Mouse (Mus musculus) myocyte (in vitro differentiated cells): Measurements from ENCODE around the gene A030005K14Rik. TPM values are rescaled to one million over a fixed set of nuclear protein-coding genes. Genes with fewer than 3 reads are reported as not detected.

ENCODE experiments used
- H3K27me3 ChIP-seq: one replicate; pipeline ENCODE4 v1.6.1; 2011; ENCODE audit not compliant: control insufficient read depth, insufficient read depth, insufficient read length
- H3K36me3 ChIP-seq: one replicate; pipeline ENCODE4 v1.6.1; 2011; ENCODE audit not compliant: control insufficient read depth, insufficient read depth
- H3K4me2 ChIP-seq: one replicate; pipeline ENCODE4 v1.6.1; 2011; ENCODE audit warnings: low read depth, control low read depth
- H3K4me3 ChIP-seq: one replicate; pipeline ENCODE4 v1.5.1; 2011; ENCODE audit warnings: mild to moderate bottlenecking, control low read depth, moderate library complexity
- H3K79me2 ChIP-seq: one replicate; pipeline ENCODE4 v1.6.1; 2011; ENCODE audit not compliant: control insufficient read depth, insufficient read depth
- H3ac ChIP-seq: one replicate; pipeline ENCODE4 v1.6.1; 2011; ENCODE audit not compliant: control insufficient read depth, insufficient read length
- CEBPB ChIP-seq: IDR thresholded peaks from 2 replicates; pipeline ENCODE4 v1.6.1; 2011; ENCODE audit warnings: mild to moderate bottlenecking, moderate library complexity; ENCODE audit not compliant: poor library complexity, insufficient read depth, severe bottlenecking
- E2F4 ChIP-seq: IDR thresholded peaks from one replicate; pipeline ENCODE4 v1.6.1; 2011; ENCODE audit warnings: mild to moderate bottlenecking, control low read depth, moderate library complexity; ENCODE audit not compliant: insufficient read depth
- MAX ChIP-seq: IDR thresholded peaks from one replicate; pipeline ENCODE4 v1.6.1; 2011; ENCODE audit warnings: low read depth, mild to moderate bottlenecking, control low read depth
- MYOD1 ChIP-seq, 3 experiments: IDR thresholded peaks; one replicate each; pipeline ENCODE4 v1.6.1; 2011; ENCODE audit warnings: control low read depth in 2 of 3, low read depth in 2 of 3, mild to moderate bottlenecking in 2 of 3, moderate library complexity in 1 of 3; ENCODE audit not compliant: insufficient read length in 2 of 3, control insufficient read depth in 1 of 3
- MYOG ChIP-seq, 3 experiments: IDR thresholded peaks; one replicate each; pipeline ENCODE4 v1.6.1; 2011; ENCODE audit warnings: control low read depth in 2 of 3, low read depth in 2 of 3, mild to moderate bottlenecking in 2 of 3; ENCODE audit not compliant: insufficient read length in 2 of 3, control insufficient read depth in 1 of 3, insufficient read depth in 1 of 3
- POLR2A ChIP-seq: IDR thresholded peaks from one replicate; pipeline ENCODE4 v1.6.1; 2011; ENCODE audit warnings: low read depth, mild to moderate bottlenecking, control low read depth, moderate library complexity; ENCODE audit not compliant: insufficient read length
- POLR2AphosphoS2 ChIP-seq: IDR thresholded peaks from one replicate; pipeline ENCODE4 v1.6.1; 2011; ENCODE audit warnings: low read depth, control low read depth; ENCODE audit not compliant: insufficient read length
- REST ChIP-seq: IDR thresholded peaks from one replicate; pipeline ENCODE4 v1.6.1; 2011; ENCODE audit warnings: mild to moderate bottlenecking, control low read depth, moderate library complexity; ENCODE audit not compliant: insufficient read depth, insufficient read length
- SRF ChIP-seq: IDR thresholded peaks from one replicate; pipeline ENCODE4 v1.6.1; 2011; ENCODE audit warnings: low read depth; ENCODE audit not compliant: control insufficient read depth, insufficient read length
- TCF12 ChIP-seq: IDR thresholded peaks from one replicate; pipeline ENCODE4 v1.6.1; 2011; ENCODE audit warnings: mild to moderate bottlenecking, control low read depth; ENCODE audit not compliant: poor library complexity, insufficient read depth, severe bottlenecking
- TCF3 ChIP-seq: IDR thresholded peaks from one replicate; pipeline ENCODE4 v1.6.1; 2011; ENCODE audit warnings: low read depth, control low read depth; ENCODE audit not compliant: insufficient read length
- USF1 ChIP-seq: IDR thresholded peaks from one replicate; pipeline ENCODE4 v1.6.1; 2011; ENCODE audit warnings: low read depth, mild to moderate bottlenecking, control low read depth, moderate library complexity
- polyA plus RNA-seq: library from polyadenylated mRNA; unstranded; fragments of >200 nt; fragmentation: generic; extraction: Trizol; gene quantifications from one replicate; pipeline ENCODE4 v1.2.1, GENCODE M21; 2012; ENCODE audit warnings: missing spikeins

A030005K14Rik gene
- polyA plus RNA-seq, 1 experiment, result not detected

DNA sequence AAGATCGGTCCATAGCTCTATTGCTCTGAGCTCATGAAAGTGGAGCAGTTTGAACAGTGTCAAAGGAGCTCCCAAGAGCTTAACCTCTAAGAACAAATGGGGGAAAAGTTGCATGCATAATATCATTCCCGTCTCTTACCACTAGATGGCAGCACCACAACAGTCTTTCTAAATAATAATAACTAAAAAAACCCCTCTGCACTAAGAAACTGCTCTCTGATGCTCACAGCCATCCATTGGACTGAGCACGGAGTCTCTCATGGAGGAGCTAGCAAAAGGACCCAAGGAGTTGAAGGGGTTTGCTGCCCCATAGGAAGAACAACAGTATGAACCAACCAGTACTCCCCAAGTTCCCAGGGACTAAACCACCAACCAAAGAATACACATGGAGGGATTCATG lies 5.7 kb upstream of the A030005K14Rik start:
- H3ac ChIP-seq, result no peak overlapping the region
- peaks cover 16% of the 10 kb centered on the region for H3K27me3 ChIP-seq
- no peaks in the 10 kb centered on the region for H3K36me3 ChIP-seq
- H3K4me2 ChIP-seq, result no peak overlapping the region
- no peaks in the 10 kb centered on the region for H3K79me2 ChIP-seq
- H3K4me3 ChIP-seq, result no peak overlapping the region
- TF ChIP-seq MAX (no peak), USF1 (no peak), E2F4 (no peak)

- Histone ChIP-seq H3K4me2 (no peak within 1 kb of the TSS), H3ac (no peak within 1 kb of the TSS), H3K27me3 (peaks cover 6% of the 10 kb centered on the region), H3K4me3 (no peak within 1 kb of the TSS), H3K36me3 (no peaks in the 10 kb centered on the region), H3K79me2 (no peaks in the 10 kb centered on the region)
- no peak for TF ChIP-seq TCF3
- TF ChIP-seq E2F4, result no peak
- no peak for TF ChIP-seq MYOD1 (IDR thresholded peaks at IDR 0.05; ENCODE audit: control insufficient read depth in 1 of 3, insufficient read length in 2 of 3, low read depth in 2 of 3)
Measured at GRCm38 (mm10) chr1:83060643-83061042, 1.5 kb upstream of the A030005K14Rik start, which contains the start of gene Krtap28-13. Krtap28-13 (plus strand) TSS chr1:83060930.

DNA sequence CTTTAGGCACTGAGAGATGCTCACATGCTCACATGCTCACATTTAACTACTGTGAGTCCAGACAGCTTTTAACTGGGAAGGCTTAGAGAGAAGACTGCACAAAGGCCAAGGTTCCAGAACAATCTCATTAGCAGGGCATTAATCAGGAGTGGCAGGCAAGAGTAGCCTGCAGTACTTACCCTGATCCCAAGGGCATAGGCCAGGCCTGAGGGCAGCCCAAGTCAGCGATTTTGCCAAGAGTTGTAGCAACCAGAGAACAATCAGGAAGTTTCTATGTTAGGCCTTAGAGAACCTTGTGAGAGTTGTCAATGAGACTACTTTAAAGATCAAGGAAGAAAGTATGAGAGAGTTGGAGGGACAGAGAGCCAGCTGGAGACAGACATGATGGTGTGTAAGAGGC lies 697 bp downstream of the A030005K14Rik start:
- Histone ChIP-seq H3K27me3 (peaks cover 5% of the 10 kb centered on the region), H3K79me2 (no peaks in the 10 kb centered on the region)
- TF ChIP-seq CEBPB (no peak), SRF (no peak), POLR2A (no peak), MYOG (IDR thresholded peaks at IDR 0.05; ENCODE audit: control insufficient read depth in 1 of 3, insufficient read depth in 1 of 3, insufficient read length in 2 of 3, low read depth in 2 of 3) (no peak), USF1 (no peak), TCF3 (no peak), MAX (no peak)

GRCm38 (mm10) chr1:83044882-83045427 lies 14.2 kb downstream of the A030005K14Rik start, which contains the start of gene Gm47969:
Gm47969 (plus strand) TSS chr1:83044932.
- H3K27me3 ChIP-seq, result peaks cover 5% of the 10 kb centered on the region
- H3K36me3 ChIP-seq, result no peaks in the 10 kb centered on the region
- H3K4me3 ChIP-seq, result no peak within 1 kb of the TSS
- H3ac ChIP-seq, result no peak within 1 kb of the TSS
- H3K4me2 ChIP-seq, result no peak within 1 kb of the TSS
- H3K79me2 ChIP-seq, result no peaks in the 10 kb centered on the region
- TF ChIP-seq MYOD1 (IDR thresholded peaks at IDR 0.05; ENCODE audit: control insufficient read depth in 1 of 3, insufficient read length in 2 of 3, low read depth in 2 of 3) (no peak), REST (no peak), TCF12 (no peak), POLR2AphosphoS2 (no peak), CEBPB (no peak)

More for the DNA sequence above, 697 bp downstream of the A030005K14Rik start:
- H3K36me3 ChIP-seq, result no peaks in the 10 kb centered on the region
- H3K4me2 ChIP-seq, result no peak overlapping the region
- H3K4me3 ChIP-seq, result no peak overlapping the region
- no peak overlapping the region for H3ac ChIP-seq

- TF ChIP-seq MYOG (IDR thresholded peaks at IDR 0.05; ENCODE audit: control insufficient read depth in 1 of 3, insufficient read depth in 1 of 3, insufficient read length in 2 of 3, low read depth in 2 of 3), result no peak
- no peak for TF ChIP-seq SRF
- TF ChIP-seq CEBPB, result no peak
- TF ChIP-seq E2F4, result no peak
- TF ChIP-seq TCF3, result no peak
- no peak for TF ChIP-seq MAX
- TF ChIP-seq POLR2A, result no peak
- no peak for TF ChIP-seq POLR2AphosphoS2
- no peak for TF ChIP-seq REST
- TF ChIP-seq TCF12, result no peak
- TF ChIP-seq USF1, result no peak
- no peak for TF ChIP-seq MYOD1 (IDR thresholded peaks at IDR 0.05; ENCODE audit: control insufficient read depth in 1 of 3, insufficient read length in 2 of 3, low read depth in 2 of 3)
- H3K4me2 ChIP-seq, result no peak within 1 kb of the TSS
- no peaks in the 10 kb centered on the region for H3K79me2 ChIP-seq
- peaks cover 10% of the 10 kb centered on the region for H3K27me3 ChIP-seq
- no peak within 1 kb of the TSS for H3ac ChIP-seq
- H3K36me3 ChIP-seq, result no peaks in the 10 kb centered on the region
- H3K4me3 ChIP-seq, result no peak within 1 kb of the TSS
Measured at GRCm38 (mm10) chr1:83042380-83042779, 16.8 kb downstream of the A030005K14Rik start, which contains the start of gene Krtap28-10. Krtap28-10 (minus strand) TSS chr1:83042480.

DNA sequence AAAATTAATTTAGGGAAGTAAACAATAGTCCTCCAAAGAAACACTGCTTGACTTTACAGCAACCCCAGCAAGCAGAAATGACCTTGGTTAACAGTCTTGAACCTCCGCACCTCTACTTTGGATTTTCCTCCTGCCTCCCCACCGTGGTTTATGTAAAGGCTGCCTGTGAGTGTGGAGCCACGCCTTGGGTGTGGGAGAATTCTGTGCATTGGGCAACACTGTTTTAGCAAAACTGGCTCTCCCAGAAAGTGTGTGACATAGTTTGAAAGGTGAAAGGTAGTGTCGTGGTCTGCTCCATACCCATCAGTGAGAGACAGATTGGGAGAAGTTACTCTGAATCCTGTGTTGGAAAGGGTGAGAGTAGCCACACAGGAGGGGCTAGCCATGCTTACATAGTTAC lies 20.1 kb downstream of the A030005K14Rik start:
- Histone ChIP-seq H3K4me3 (no peak overlapping the region), H3K4me2 (no peak overlapping the region), H3ac (no peak overlapping the region), H3K27me3 (peaks cover 10% of the 10 kb centered on the region), H3K36me3 (no peaks in the 10 kb centered on the region), H3K79me2 (no peaks in the 10 kb centered on the region)
- TF ChIP-seq POLR2A (no peak), REST (no peak), E2F4 (no peak), MAX (no peak), MYOG (IDR thresholded peaks at IDR 0.05; ENCODE audit: control insufficient read depth in 1 of 3, insufficient read depth in 1 of 3, insufficient read length in 2 of 3, low read depth in 2 of 3) (no peak), SRF (no peak), CEBPB (no peak), USF1 (no peak), POLR2AphosphoS2 (no peak), TCF3 (no peak), MYOD1 (IDR thresholded peaks at IDR 0.05; ENCODE audit: control insufficient read depth in 1 of 3, insufficient read length in 2 of 3, low read depth in 2 of 3) (no peak), TCF12 (no peak)
